Mouse (Mus musculus) B cell, adult 67 days (primary cell): ENCODE measurements around the gene Lrif1. TPM values are rescaled to one million over a fixed set of nuclear protein-coding genes. Genes with fewer than 3 reads are reported as not detected.

Experiments used
- total RNA-seq, 2 experiments: library from RNA; stranded (reverse); gene quantifications; 4 replicates each; pipeline ENCODE4 v1.2.4; 2023

Lrif1 gene
- total RNA-seq: 10 to 100 TPM; 68.6 to 78.4 TPM

GRCm38 (mm10) chr3:106684830-106685229, at the start of gene Lrif1:
Lrif1 (plus strand) TSS chr3:106684987.

Other genes with a start within 250 kb of the Lrif1 start
- gene Dennd2d, start 202.6 kb upstream of the Lrif1 start, total RNA-seq: 100 to 1,000 TPM in 1 of 2 experiments, 10 to 100 TPM in 1; 68.1 to 101 TPM
- 10 to 100 TPM; 74.6 to 93.6 TPM for gene Dram2, start 137.2 kb upstream of the Lrif1 start, total RNA-seq
- gene Cept1, start 137.2 kb upstream of the Lrif1 start, total RNA-seq: 10 to 100 TPM; 70.0 to 81.1 TPM
- gene Cd53, start 105.2 kb downstream of the Lrif1 start, total RNA-seq: 100 to 1,000 TPM; 500 to 541 TPM
- gene Olfr266, start 141.3 kb downstream of the Lrif1 start, total RNA-seq: not detected